Mouse (Mus musculus): ENCODE data around the gene Fam167b.

GRCm38 (mm10) chr4:129625496-129625895, 47.1 kb upstream of the Fam167b start:
- TF ChIP-seq EP300 (IDR thresholded peaks at IDR 0.05; ENCODE audit: insufficient read depth, low read depth, low read length) (no peak), CTCF (IDR thresholded peaks at IDR 0.05) (no peak), POLR2A (IDR thresholded peaks at IDR 0.05; ENCODE audit: insufficient read depth, low read depth, low read length) (no peak)

Data from heart, adult 2 months (tissue).